Mouse (Mus musculus): ENCODE data around the gene Hdac5. TPM values are rescaled to one million over a fixed set of nuclear protein-coding genes. Genes with fewer than 3 reads are reported as not detected.

Hdac5 gene
- polyA plus RNA-seq, 2 experiments, result 7.3 to 8.8 TPM

- DNase-seq (ENCODE audit: low read depth in 3 of 3, low spot score in 3 of 3), result no peak
- H3K36me3 ChIP-seq (replicated peaks; ENCODE audit: control insufficient read depth, insufficient read depth, low read depth), result no peaks in the 10 kb centered on the region
- no peak overlapping the region for H3K4me3 ChIP-seq (ENCODE audit: insufficient read depth in 1 of 2, low read depth in 2 of 2, low read length in 2 of 2)
- no peaks in the 10 kb centered on the region for H3K9me3 ChIP-seq (ENCODE audit: control insufficient read depth, low read length)
- TF ChIP-seq EP300 (IDR thresholded peaks at IDR 0.05; ENCODE audit: low read depth) (no peak), CTCF (IDR thresholded peaks at IDR 0.05; ENCODE audit: low read depth) (no peak)
- ATAC-seq (ENCODE audit: insufficient read depth), result no peak
- H3K4me1 ChIP-seq (replicated peaks; ENCODE audit: control insufficient read depth in 2 of 2, insufficient read depth in 2 of 2, low read length in 1 of 2), result peaks cover 0 to 29% of the 10 kb centered on the region in 2 experiments; a peak in 3 of 4 replicates
- no peak overlapping the region for H3K9ac ChIP-seq (replicated peaks)
- WGBS (ENCODE audit: insufficient replicate concordance), result 41% methylated on average over 3 of the region's 3 CpGs
- H3K27ac ChIP-seq, result no peak overlapping the region
- no peak overlapping the region for H3K4me2 ChIP-seq (ENCODE audit: low read depth)
- no peaks in the 10 kb centered on the region for H3K27me3 ChIP-seq (ENCODE audit: control insufficient read depth, insufficient read depth, low read length)
These were observed 19.8 kb downstream of the Hdac5 start for GRCm38 (mm10) chr11:102210185-102210584.

- H3K9me3 ChIP-seq (ENCODE audit: control insufficient read depth, low read length), result no peaks in the 10 kb centered on the region
- no peaks in the 10 kb centered on the region for H3K27me3 ChIP-seq (ENCODE audit: control insufficient read depth, insufficient read depth, low read length)
- DNase-seq (ENCODE audit: low read depth in 3 of 3, low spot score in 3 of 3) (no peak), ATAC-seq (ENCODE audit: insufficient read depth) (no peak)
- H3K4me2 ChIP-seq (ENCODE audit: low read depth), result no peak overlapping the region
- no peak overlapping the region for H3K27ac ChIP-seq
- TF ChIP-seq CTCF (IDR thresholded peaks at IDR 0.05; ENCODE audit: low read depth) (peak; percentile 84), EP300 (IDR thresholded peaks at IDR 0.05; ENCODE audit: low read depth) (no peak)
- WGBS (ENCODE audit: insufficient replicate concordance), result 20% methylated on average over 2 of the region's 2 CpGs
- H3K9ac ChIP-seq (replicated peaks), result no peak overlapping the region
- H3K4me1 ChIP-seq (replicated peaks; ENCODE audit: control insufficient read depth in 2 of 2, insufficient read depth in 2 of 2, low read length in 1 of 2), result peaks cover 0 to 24% of the 10 kb centered on the region in 2 experiments; a peak in 3 of 4 replicates
- no peak overlapping the region for H3K4me3 ChIP-seq (ENCODE audit: insufficient read depth in 1 of 2, low read depth in 2 of 2, low read length in 2 of 2)
- H3K36me3 ChIP-seq (replicated peaks; ENCODE audit: control insufficient read depth, insufficient read depth, low read depth), result no peaks in the 10 kb centered on the region
These were observed 20.2 kb downstream of the Hdac5 start for GRCm38 (mm10) chr11:102209742-102210141.

- no peak for DNase-seq (ENCODE audit: low read depth in 3 of 3, low spot score in 3 of 3)
These were observed 21.1 kb downstream of the Hdac5 start for GRCm38 (mm10) chr11:102208846-102209245.

GRCm38 (mm10) chr11:102207825-102208777 is 21.9 kb downstream of the Hdac5 start:
- no peak for ATAC-seq (ENCODE audit: insufficient read depth)
- WGBS (ENCODE audit: insufficient replicate concordance), result 35% methylated on average over 11 of the region's 11 CpGs

More at GRCm38 (mm10) chr11:102208846-102209245, 21.1 kb downstream of the Hdac5 start:
- no peaks in the 10 kb centered on the region for H3K27me3 ChIP-seq (ENCODE audit: control insufficient read depth, insufficient read depth, low read length)
- no peak overlapping the region for H3K9ac ChIP-seq (replicated peaks)
- H3K4me1 ChIP-seq (replicated peaks; ENCODE audit: control insufficient read depth in 2 of 2, insufficient read depth in 2 of 2, low read length in 1 of 2), result peaks cover 0 to 22% of the 10 kb centered on the region in 2 experiments; a peak in 3 of 4 replicates
- H3K4me3 ChIP-seq (ENCODE audit: insufficient read depth in 1 of 2, low read depth in 2 of 2, low read length in 2 of 2), result no peak overlapping the region
- 29% methylated on average over 4 of the region's 4 CpGs for WGBS (ENCODE audit: insufficient replicate concordance)
- TF ChIP-seq CTCF (IDR thresholded peaks at IDR 0.05; ENCODE audit: low read depth) (no peak), EP300 (IDR thresholded peaks at IDR 0.05; ENCODE audit: low read depth) (no peak)
- H3K9me3 ChIP-seq (ENCODE audit: control insufficient read depth, low read length), result no peaks in the 10 kb centered on the region
- peak; percentile 6; the same call in 1 of the 2 replicates for ATAC-seq (ENCODE audit: insufficient read depth)
- H3K27ac ChIP-seq, result no peak overlapping the region
- no peak overlapping the region for H3K4me2 ChIP-seq (ENCODE audit: low read depth)
- H3K36me3 ChIP-seq (replicated peaks; ENCODE audit: control insufficient read depth, insufficient read depth, low read depth), result no peaks in the 10 kb centered on the region

GRCm38 (mm10) chr11:102206481-102206880 is 23.5 kb downstream of the Hdac5 start:
- ATAC-seq (ENCODE audit: insufficient read depth), result no peak
- H3K9ac ChIP-seq (replicated peaks), result no peak overlapping the region
- no peaks in the 10 kb centered on the region for H3K27me3 ChIP-seq (ENCODE audit: control insufficient read depth, insufficient read depth, low read length)
- H3K4me3 ChIP-seq (ENCODE audit: insufficient read depth in 1 of 2, low read depth in 2 of 2, low read length in 2 of 2), result no peak overlapping the region
- H3K27ac ChIP-seq, result no peak overlapping the region
- no peak overlapping the region for H3K4me2 ChIP-seq (ENCODE audit: low read depth)
- DNase-seq (ENCODE audit: low read depth in 3 of 3, low spot score in 3 of 3), result no peak
- 86% methylated on average over 30 of the region's 30 CpGs for WGBS (ENCODE audit: insufficient replicate concordance)
- no peaks in the 10 kb centered on the region for H3K9me3 ChIP-seq (ENCODE audit: control insufficient read depth, low read length)
- no peak for TF ChIP-seq EP300 (IDR thresholded peaks at IDR 0.05; ENCODE audit: low read depth)
- TF ChIP-seq CTCF (IDR thresholded peaks at IDR 0.05; ENCODE audit: low read depth), result no peak
- H3K4me1 ChIP-seq (replicated peaks; ENCODE audit: control insufficient read depth in 2 of 2, insufficient read depth in 2 of 2, low read length in 1 of 2), result peaks cover 0 to 20% of the 10 kb centered on the region in 2 experiments; a peak in 3 of 4 replicates
- no peaks in the 10 kb centered on the region for H3K36me3 ChIP-seq (replicated peaks; ENCODE audit: control insufficient read depth, insufficient read depth, low read depth)

More at GRCm38 (mm10) chr11:102207825-102208777, 21.9 kb downstream of the Hdac5 start:
- H3K4me1 ChIP-seq (replicated peaks; ENCODE audit: control insufficient read depth in 2 of 2, insufficient read depth in 2 of 2, low read length in 1 of 2), result peaks cover 0 to 20% of the 10 kb centered on the region in 2 experiments; a peak in 3 of 4 replicates
- no peaks in the 10 kb centered on the region for H3K9me3 ChIP-seq (ENCODE audit: control insufficient read depth, low read length)
- H3K9ac ChIP-seq (replicated peaks), result no peak overlapping the region
- TF ChIP-seq EP300 (IDR thresholded peaks at IDR 0.05; ENCODE audit: low read depth) (no peak), CTCF (IDR thresholded peaks at IDR 0.05; ENCODE audit: low read depth) (no peak)
- no peak overlapping the region for H3K4me2 ChIP-seq (ENCODE audit: low read depth)
- H3K4me3 ChIP-seq (ENCODE audit: insufficient read depth in 1 of 2, low read depth in 2 of 2, low read length in 2 of 2), result no peak overlapping the region
- no peaks in the 10 kb centered on the region for H3K36me3 ChIP-seq (replicated peaks; ENCODE audit: control insufficient read depth, insufficient read depth, low read depth)
- no peaks in the 10 kb centered on the region for H3K27me3 ChIP-seq (ENCODE audit: control insufficient read depth, insufficient read depth, low read length)
- no peak for DNase-seq (ENCODE audit: low read depth in 3 of 3, low spot score in 3 of 3)
- H3K27ac ChIP-seq, result no peak overlapping the region
